Comparison of ENCODE assay signal across 14 mouse cellular contexts in genomic region chr1:166846566-166846965, GRCm38 (mm10).
DNase-seq lines count a peak whose midpoint lies in the region.
"Had no signal": no experiment of that assay in that cellular context is flagged by ENCODE, and none has a peak within 500 bp of the region (broad histone marks: within the 10 kb centered on the region; RNA-seq: fewer than 3 reads in every experiment).

No protein-coding gene starts in this region.

- DNase-seq in cerebellum, postnatal 14 days, result peak; percentile 24 to 34
- no peak for DNase-seq in cerebellum, postnatal 36 days
- DNase-seq in left cerebral cortex, postnatal 4 days, result peak; percentile 14
- DNase-seq in left cerebral cortex, adult 8-10 months (ENCODE audit: low spot score in 2 of 2), result no peak
- peak; percentile 3 for DNase-seq in layer of hippocampus, adult 9-10 months (ENCODE audit: low spot score)
- no peak for DNase-seq in spleen, adult 18-20 months
- DNase-seq in right cerebral cortex, postnatal 14 days, result no peak
- DNase-seq in kidney, postnatal 14 days, result no peak
- DNase-seq: adrenal gland, postnatal 10 days; cerebellum, adult 18-20 months; cerebellum, postnatal 25 days; gastrocnemius, postnatal 14 days; heart, adult 2 months; heart, postnatal 14 days had no signal

- intact Hi-C loops in left cerebral cortex, postnatal 4 days (cut with DNase I), result no loop called here

Comparison
In these comparisons a context has a peak if more than half of its experiments do, and no peak if none do; other contexts are left out.
1. DNase-seq: peak in cerebellum, postnatal 14 days (2 of 2), left cerebral cortex, postnatal 4 days (single experiment) and layer of hippocampus, adult 9-10 months (single experiment); none in cerebellum, postnatal 36 days (0 of 2), left cerebral cortex, adult 8-10 months (0 of 2), spleen, adult 18-20 months (0 of 2), right cerebral cortex, postnatal 14 days (single experiment) and kidney, postnatal 14 days (single experiment).